Mouse (Mus musculus): ENCODE data around the gene Riiad1. TPM values are rescaled to one million over a fixed set of nuclear protein-coding genes. Genes with fewer than 3 reads are reported as not detected.

Riiad1 gene
- not detected in 2 replicates for polyA plus RNA-seq (2012)

DNA sequence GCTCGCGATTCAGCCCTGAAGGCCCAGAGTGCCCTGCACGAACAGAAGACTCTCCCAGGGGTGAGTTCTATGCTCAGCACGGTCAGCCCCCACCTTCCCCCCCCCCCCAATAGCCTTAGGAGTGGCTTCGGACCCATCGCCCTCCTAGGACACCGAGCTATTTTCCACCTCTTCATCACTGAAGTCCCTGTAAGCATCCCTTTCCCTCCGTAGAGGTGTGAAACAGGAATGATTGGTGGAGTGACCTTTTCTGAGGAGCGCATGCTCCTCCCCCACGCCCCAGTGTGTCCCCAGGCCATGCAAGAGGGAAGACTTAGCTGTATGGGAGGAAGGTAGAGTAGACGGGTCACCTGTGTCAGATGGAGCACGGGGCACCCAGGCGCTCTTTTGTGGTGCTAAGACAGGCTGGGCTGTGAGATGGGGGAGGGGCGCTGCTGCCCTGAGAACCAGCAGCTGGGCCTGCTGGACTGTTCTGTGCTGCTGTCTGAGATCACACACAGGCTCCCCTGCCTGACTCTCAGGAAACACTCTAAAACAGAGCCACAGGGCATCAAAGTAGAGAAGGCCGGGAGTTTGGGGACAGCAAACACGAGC lies at the start of gene Riiad1:
Gene Riiad1 (minus strand): TSS at position 51 of the 594 bp plus-strand sequence.
- Histone ChIP-seq H3K4me1 (ENCODE audit: control insufficient read depth) (peaks cover 15% of the 10 kb centered on the region), H3K36me3 (ENCODE audit: control insufficient read depth) (no peaks in the 10 kb centered on the region), H3K9me3 (ENCODE audit: control insufficient read depth, low read length) (no peaks in the 10 kb centered on the region), H3K4me3 (replicated peaks) (no peak within 1 kb of the TSS), H3K27me3 (ENCODE audit: control insufficient read depth) (peaks cover 38% of the 10 kb centered on the region)
- no peak for TF ChIP-seq TAL1 (IDR thresholded peaks at IDR 0.05; ENCODE audit: low read length)
- no peak for TF ChIP-seq GATA1 (IDR thresholded peaks at IDR 0.05; ENCODE audit: low read length)

DNA sequence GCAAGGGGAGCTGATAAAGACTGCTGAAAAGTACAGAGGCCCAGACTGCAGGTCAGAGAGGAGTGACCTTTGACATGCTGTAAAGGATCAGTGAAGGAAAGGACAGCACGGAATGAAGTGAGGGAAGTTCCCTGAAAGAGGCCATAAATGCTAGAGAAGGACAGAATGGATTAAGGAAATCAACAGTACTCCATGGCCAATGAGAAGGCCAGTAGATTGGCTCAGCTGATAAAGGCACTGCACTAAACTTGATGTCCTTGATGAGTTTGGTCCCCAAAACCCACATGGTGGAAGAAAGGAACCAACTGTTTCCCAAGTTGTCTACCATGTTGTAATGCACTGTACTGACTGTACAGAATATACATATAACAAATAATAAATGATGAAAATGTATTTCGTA lies 46.6 kb upstream of the Riiad1 start:
- Histone ChIP-seq H3K4me1 (ENCODE audit: control insufficient read depth) (no peaks in the 10 kb centered on the region), H3K36me3 (ENCODE audit: control insufficient read depth) (peaks cover 25% of the 10 kb centered on the region), H3K27me3 (ENCODE audit: control insufficient read depth) (no peaks in the 10 kb centered on the region), H3K4me3 (replicated peaks) (no peak overlapping the region), H3K9me3 (ENCODE audit: control insufficient read depth, low read length) (no peaks in the 10 kb centered on the region)
- TF ChIP-seq TAL1 (IDR thresholded peaks at IDR 0.05; ENCODE audit: low read length) (no peak), GATA1 (IDR thresholded peaks at IDR 0.05; ENCODE audit: low read length) (peak; percentile 75)

DNA sequence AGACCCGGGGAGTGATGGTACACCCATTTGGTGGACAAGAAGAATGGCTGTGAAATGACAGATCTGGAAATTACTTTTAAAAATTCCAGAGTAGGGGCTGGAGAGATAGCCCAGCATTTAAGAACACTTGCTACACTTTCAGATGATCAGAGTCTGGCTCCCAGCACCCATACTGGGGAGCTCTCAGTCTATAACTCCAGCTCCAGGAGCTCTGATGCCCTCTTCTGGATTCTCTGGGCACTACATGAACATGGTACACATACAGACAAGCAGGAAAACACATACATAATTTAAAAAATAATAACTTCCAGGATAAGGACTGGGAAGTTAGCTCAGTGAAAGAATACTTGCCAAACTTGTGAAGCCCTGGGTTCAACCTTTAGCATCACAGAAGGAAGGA lies 26.5 kb upstream of the Riiad1 start:
- no peaks in the 10 kb centered on the region for H3K4me1 ChIP-seq (ENCODE audit: control insufficient read depth)
- no peak overlapping the region for H3K4me3 ChIP-seq (replicated peaks)
- H3K27me3 ChIP-seq (ENCODE audit: control insufficient read depth), result no peaks in the 10 kb centered on the region
- no peaks in the 10 kb centered on the region for H3K9me3 ChIP-seq (ENCODE audit: control insufficient read depth, low read length)
- H3K36me3 ChIP-seq (ENCODE audit: control insufficient read depth), result peaks cover 34% of the 10 kb centered on the region
- no peak for TF ChIP-seq GATA1 (IDR thresholded peaks at IDR 0.05; ENCODE audit: low read length)
- no peak for TF ChIP-seq TAL1 (IDR thresholded peaks at IDR 0.05; ENCODE audit: low read length)

DNA sequence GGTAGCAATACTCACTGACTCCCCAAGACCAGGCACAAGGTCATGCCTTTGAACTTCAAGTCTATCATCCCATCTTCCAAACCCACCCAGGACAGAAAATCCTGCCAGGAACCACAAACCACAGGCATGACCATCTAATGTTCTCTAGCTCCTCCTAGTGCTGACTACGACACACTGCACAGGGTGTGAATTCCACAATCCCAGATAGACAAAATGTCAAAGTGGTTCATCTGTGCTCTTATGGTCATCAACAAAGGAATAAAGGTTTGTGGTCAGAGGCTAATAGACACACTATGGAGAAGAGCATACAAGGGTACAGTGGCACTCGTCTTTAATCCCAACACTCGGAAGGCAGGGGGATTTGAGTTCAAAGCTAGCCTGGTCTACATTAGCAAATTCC lies 22.1 kb upstream of the Riiad1 start:
- Histone ChIP-seq H3K36me3 (ENCODE audit: control insufficient read depth) (peaks cover 25% of the 10 kb centered on the region), H3K9me3 (ENCODE audit: control insufficient read depth, low read length) (no peaks in the 10 kb centered on the region), H3K27me3 (ENCODE audit: control insufficient read depth) (no peaks in the 10 kb centered on the region), H3K4me3 (replicated peaks) (no peak overlapping the region), H3K4me1 (ENCODE audit: control insufficient read depth) (no peaks in the 10 kb centered on the region)
- TF ChIP-seq TAL1 (IDR thresholded peaks at IDR 0.05; ENCODE audit: low read length) (no peak), GATA1 (IDR thresholded peaks at IDR 0.05; ENCODE audit: low read length) (no peak)

DNA sequence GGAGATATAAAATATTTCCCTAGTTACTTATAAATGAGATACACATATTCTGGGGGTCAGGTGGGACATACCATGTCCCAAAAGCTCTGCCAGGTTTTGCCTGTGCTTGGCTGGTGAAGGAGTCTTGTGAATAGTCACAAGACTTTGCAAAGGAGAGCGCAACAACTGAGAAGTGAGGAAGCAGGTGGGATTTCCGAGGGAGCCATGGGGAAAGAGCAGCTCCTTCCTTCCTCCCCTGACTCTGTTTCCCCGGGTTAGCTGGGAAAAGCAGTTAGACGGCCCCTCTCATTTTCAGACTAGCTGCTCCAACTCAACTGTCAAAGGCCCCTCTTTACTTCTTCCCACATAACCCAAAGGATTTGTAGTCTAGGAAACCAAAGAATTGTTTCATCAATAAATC lies 17.0 kb upstream of the Riiad1 start:
- H3K4me3 ChIP-seq (replicated peaks), result no peak overlapping the region
- H3K27me3 ChIP-seq (ENCODE audit: control insufficient read depth), result no peaks in the 10 kb centered on the region
- TF ChIP-seq TAL1 (IDR thresholded peaks at IDR 0.05; ENCODE audit: low read length), result no peak
- no peak for TF ChIP-seq GATA1 (IDR thresholded peaks at IDR 0.05; ENCODE audit: low read length)
- no peaks in the 10 kb centered on the region for H3K4me1 ChIP-seq (ENCODE audit: control insufficient read depth)
- no peaks in the 10 kb centered on the region for H3K9me3 ChIP-seq (ENCODE audit: control insufficient read depth, low read length)
- peaks cover 19% of the 10 kb centered on the region for H3K36me3 ChIP-seq (ENCODE audit: control insufficient read depth)

DNA sequence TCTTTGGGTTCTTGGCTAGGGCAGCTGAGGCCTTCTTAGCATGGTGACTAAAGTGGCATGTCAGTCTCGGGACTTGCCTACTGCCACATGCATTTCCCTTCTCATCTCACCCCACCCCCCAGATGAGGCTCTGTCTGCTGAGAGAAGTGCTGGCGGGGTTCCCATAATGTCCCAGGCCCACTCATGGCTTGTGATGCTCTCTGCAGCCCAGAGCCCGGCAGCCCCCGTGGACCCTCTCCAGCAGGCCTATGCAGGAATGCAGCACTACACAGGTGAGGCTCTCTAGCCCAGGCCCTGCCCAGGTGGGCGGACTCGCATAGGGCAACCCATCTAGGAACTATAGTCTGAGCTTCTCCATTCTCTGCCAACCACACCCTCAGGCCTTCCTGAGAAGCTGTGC lies 7.4 kb upstream of the Riiad1 start:
- no peaks in the 10 kb centered on the region for H3K9me3 ChIP-seq (ENCODE audit: control insufficient read depth, low read length)
- no peaks in the 10 kb centered on the region for H3K36me3 ChIP-seq (ENCODE audit: control insufficient read depth)
- TF ChIP-seq GATA1 (IDR thresholded peaks at IDR 0.05; ENCODE audit: low read length) (no peak), TAL1 (IDR thresholded peaks at IDR 0.05; ENCODE audit: low read length) (no peak)
- H3K4me3 ChIP-seq (replicated peaks), result no peak overlapping the region
- no peaks in the 10 kb centered on the region; the same call in 1 of the 2 replicates for H3K4me1 ChIP-seq (ENCODE audit: control insufficient read depth)
- no peaks in the 10 kb centered on the region for H3K27me3 ChIP-seq (ENCODE audit: control insufficient read depth)

DNA sequence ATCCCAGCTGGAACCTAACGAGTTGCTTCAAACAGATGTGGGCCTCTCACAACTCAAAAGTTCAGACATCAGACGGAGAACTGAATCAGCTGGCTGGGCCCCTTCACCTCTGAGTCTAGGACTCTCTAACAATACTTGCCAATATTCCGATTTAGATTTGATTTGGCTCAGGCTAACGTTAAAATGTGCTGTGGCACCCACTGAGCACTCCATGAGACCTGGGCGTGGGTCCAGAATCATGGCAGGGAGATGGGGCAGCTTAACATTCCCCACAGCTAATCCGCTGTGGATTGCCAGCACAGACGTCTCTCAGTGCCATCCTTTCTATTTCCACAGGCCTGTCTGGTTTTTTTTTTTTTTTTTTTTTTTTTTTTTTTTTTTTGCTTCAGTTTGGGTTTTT lies 5.8 kb upstream of the Riiad1 start:
- Histone ChIP-seq H3K4me1 (ENCODE audit: control insufficient read depth) (no peaks in the 10 kb centered on the region; the same call in 1 of the 2 replicates), H3K27me3 (ENCODE audit: control insufficient read depth) (peaks cover 9% of the 10 kb centered on the region), H3K9me3 (ENCODE audit: control insufficient read depth, low read length) (no peaks in the 10 kb centered on the region), H3K4me3 (replicated peaks) (no peak overlapping the region), H3K36me3 (ENCODE audit: control insufficient read depth) (no peaks in the 10 kb centered on the region)
- TF ChIP-seq GATA1 (IDR thresholded peaks at IDR 0.05; ENCODE audit: low read length), result no peak
- no peak for TF ChIP-seq TAL1 (IDR thresholded peaks at IDR 0.05; ENCODE audit: low read length)

DNA sequence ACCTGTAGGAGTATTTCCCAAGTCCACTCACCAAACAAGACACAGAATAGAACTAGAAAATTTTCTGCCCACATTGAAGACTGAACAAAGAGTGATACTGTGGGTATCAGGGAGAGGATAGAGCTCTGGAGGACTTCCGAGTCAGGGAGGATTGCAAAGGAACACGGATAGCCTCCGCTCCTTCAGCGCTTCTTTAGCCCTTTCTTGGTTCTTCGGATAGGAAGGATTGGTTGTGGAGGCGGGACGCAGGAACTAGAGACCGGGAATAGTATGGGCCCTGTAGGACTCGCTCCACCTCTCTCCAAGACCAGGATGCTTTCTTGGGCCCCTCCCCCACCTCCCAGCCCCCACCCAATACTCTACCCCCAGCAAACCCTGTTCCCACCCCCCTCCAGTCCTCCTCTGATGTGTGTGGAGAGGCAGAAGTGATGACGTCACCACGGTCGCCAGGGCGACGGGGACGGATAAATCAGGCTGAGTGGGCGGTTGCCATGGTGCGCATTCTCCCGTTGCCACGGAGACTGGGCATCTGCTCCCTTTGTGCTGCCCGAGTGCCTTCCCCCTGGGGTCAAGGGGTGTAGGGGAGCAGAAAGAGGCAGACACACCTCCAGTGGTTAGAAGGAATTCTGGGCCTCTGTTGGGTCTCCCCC lies 3.8 kb upstream of the Riiad1 start:
- no peaks in the 10 kb centered on the region for H3K9me3 ChIP-seq (ENCODE audit: control insufficient read depth, low read length)
- no peak overlapping the region for H3K4me3 ChIP-seq (replicated peaks)
- H3K4me1 ChIP-seq (ENCODE audit: control insufficient read depth), result no peaks in the 10 kb centered on the region; the same call in none of the 2 replicates
- H3K36me3 ChIP-seq (ENCODE audit: control insufficient read depth), result no peaks in the 10 kb centered on the region
- TF ChIP-seq GATA1 (IDR thresholded peaks at IDR 0.05; ENCODE audit: low read length) (no peak), TAL1 (IDR thresholded peaks at IDR 0.05; ENCODE audit: low read length) (no peak)
- peaks cover 29% of the 10 kb centered on the region for H3K27me3 ChIP-seq (ENCODE audit: control insufficient read depth)

DNA sequence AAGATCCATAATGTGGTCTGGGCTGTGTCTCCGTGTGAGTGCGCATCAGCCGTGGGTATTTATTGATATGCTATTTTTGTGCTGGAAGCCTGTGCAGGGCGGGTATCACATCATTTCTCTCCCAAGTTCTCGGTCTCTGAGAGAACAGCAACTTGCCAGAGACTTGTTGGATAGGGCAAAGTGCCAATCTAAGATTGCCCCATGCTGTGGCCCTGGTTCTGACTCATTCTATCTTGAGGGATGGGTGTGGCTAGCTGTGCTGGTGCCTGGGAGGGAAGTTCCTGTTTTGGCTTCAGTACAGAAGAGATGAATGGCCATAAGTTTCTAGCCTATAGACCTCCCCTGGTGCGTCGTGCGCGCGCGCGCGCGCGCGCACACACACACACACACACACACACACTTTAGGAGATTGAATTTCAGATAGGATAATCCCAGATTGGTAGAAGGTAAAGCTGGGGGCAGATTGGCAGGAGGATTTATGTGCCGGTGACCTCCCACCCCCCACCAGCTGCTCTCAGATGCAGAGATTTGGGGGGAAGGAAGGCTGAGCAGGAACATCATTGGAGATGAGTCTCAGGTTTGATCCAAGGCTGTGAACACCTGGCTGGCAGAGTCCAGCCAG lies 2.7 kb upstream of the Riiad1 start:
- H3K36me3 ChIP-seq (ENCODE audit: control insufficient read depth), result no peaks in the 10 kb centered on the region
- H3K4me1 ChIP-seq (ENCODE audit: control insufficient read depth), result peaks cover 9% of the 10 kb centered on the region
- H3K27me3 ChIP-seq (ENCODE audit: control insufficient read depth), result peaks cover 35% of the 10 kb centered on the region
- no peak overlapping the region for H3K4me3 ChIP-seq (replicated peaks)
- TF ChIP-seq TAL1 (IDR thresholded peaks at IDR 0.05; ENCODE audit: low read length), result no peak
- TF ChIP-seq GATA1 (IDR thresholded peaks at IDR 0.05; ENCODE audit: low read length), result no peak
- no peaks in the 10 kb centered on the region for H3K9me3 ChIP-seq (ENCODE audit: control insufficient read depth, low read length)
